Mouse (Mus musculus): ENCODE results near the gene Caps2. TPM values are rescaled to one million over a fixed set of nuclear protein-coding genes. Genes with fewer than 3 reads are reported as not detected.
A peak's percentile ranks its signal among the peaks of the same experiment; 100 is the strongest.
"Not testable (repeated sequence)": the region's sequence is repeated elsewhere in the genome, so short reads cannot be mapped to it uniquely, and the experiment has no call there.

Caps2 gene
- polyA plus RNA-seq, 1 experiment from 2014 or later, result 0.58 TPM

GRCm38 (mm10) chr10:112177027-112177426, 13.6 kb downstream of the Caps2 start:
- H3K4me2 ChIP-seq (ENCODE audit: low read length); H3K9me3 ChIP-seq (replicated peaks; ENCODE audit: control insufficient read depth, low read length); H3K27me3 ChIP-seq (replicated peaks; ENCODE audit: control insufficient read depth, insufficient read depth, low read length); H3K36me3 ChIP-seq (ENCODE audit: control insufficient read depth, insufficient read depth, low read length); H3K4me3 ChIP-seq (ENCODE audit: low read depth, low read length); H3K27ac ChIP-seq (ENCODE audit: low read depth, low read length); H3K9ac ChIP-seq (ENCODE audit: low read length); DNase-seq (ENCODE audit: low spot score); H3K4me1 ChIP-seq (ENCODE audit: control insufficient read depth, insufficient read depth, low read length): not testable (repeated sequence)
- WGBS, result 36% methylated on average over 13 of the region's 13 CpGs
- peak; percentile 65; the same call in 1 of the 2 replicates for ATAC-seq

GRCm38 (mm10) chr10:112193919-112194318, 30.5 kb downstream of the Caps2 start:
- not testable (repeated sequence) for DNase-seq (ENCODE audit: low spot score); H3K27me3 ChIP-seq (replicated peaks; ENCODE audit: control insufficient read depth, insufficient read depth, low read length); H3K27ac ChIP-seq (ENCODE audit: low read depth, low read length); H3K4me3 ChIP-seq (ENCODE audit: low read depth, low read length); H3K36me3 ChIP-seq (ENCODE audit: control insufficient read depth, insufficient read depth, low read length); H3K9ac ChIP-seq (ENCODE audit: low read length); H3K9me3 ChIP-seq (replicated peaks; ENCODE audit: control insufficient read depth, low read length); H3K4me2 ChIP-seq (ENCODE audit: low read length); H3K4me1 ChIP-seq (ENCODE audit: control insufficient read depth, insufficient read depth, low read length); ATAC-seq
- 98% methylated on average over 2 of the region's 2 CpGs for WGBS

- no peak overlapping the region for H3K27ac ChIP-seq (ENCODE audit: low read depth, low read length)
- DNase-seq (ENCODE audit: low spot score), result peak; percentile 87
- WGBS, result 55% methylated on average over 2 of the region's 2 CpGs
- H3K4me1 ChIP-seq (ENCODE audit: control insufficient read depth, insufficient read depth, low read length), result no peaks in the 10 kb centered on the region
- H3K9ac ChIP-seq (ENCODE audit: low read length), result no peak overlapping the region
- H3K27me3 ChIP-seq (replicated peaks; ENCODE audit: control insufficient read depth, insufficient read depth, low read length), result no peaks in the 10 kb centered on the region
- H3K9me3 ChIP-seq (replicated peaks; ENCODE audit: control insufficient read depth, low read length), result no peaks in the 10 kb centered on the region
- peak; percentile 89 for ATAC-seq
- no peaks in the 10 kb centered on the region for H3K36me3 ChIP-seq (ENCODE audit: control insufficient read depth, insufficient read depth, low read length)
- no peak overlapping the region for H3K4me2 ChIP-seq (ENCODE audit: low read length)
- no peak overlapping the region for H3K4me3 ChIP-seq (ENCODE audit: low read depth, low read length)
Observed at GRCm38 (mm10) chr10:112203463-112203862, 40.0 kb downstream of the Caps2 start.

- H3K4me3 ChIP-seq (ENCODE audit: low read depth, low read length), result no peak overlapping the region
- H3K4me2 ChIP-seq (ENCODE audit: low read length), result no peak overlapping the region
- no peaks in the 10 kb centered on the region for H3K4me1 ChIP-seq (ENCODE audit: control insufficient read depth, insufficient read depth, low read length)
- ATAC-seq, result no peak
- H3K27ac ChIP-seq (ENCODE audit: low read depth, low read length), result no peak overlapping the region
- DNase-seq (ENCODE audit: low spot score), result no peak
- no peaks in the 10 kb centered on the region for H3K27me3 ChIP-seq (replicated peaks; ENCODE audit: control insufficient read depth, insufficient read depth, low read length)
- WGBS, result 56% methylated on average over 1 of the region's 1 CpGs
- no peak overlapping the region for H3K9ac ChIP-seq (ENCODE audit: low read length)
- no peaks in the 10 kb centered on the region for H3K36me3 ChIP-seq (ENCODE audit: control insufficient read depth, insufficient read depth, low read length)
- no peaks in the 10 kb centered on the region for H3K9me3 ChIP-seq (replicated peaks; ENCODE audit: control insufficient read depth, low read length)
Observed at GRCm38 (mm10) chr10:112227073-112227472, 63.7 kb downstream of the Caps2 start.

GRCm38 (mm10) chr10:112229091-112229843, 65.8 kb downstream of the Caps2 start:
- H3K4me1 ChIP-seq (ENCODE audit: control insufficient read depth, insufficient read depth, low read length); DNase-seq (ENCODE audit: low spot score); H3K36me3 ChIP-seq (ENCODE audit: control insufficient read depth, insufficient read depth, low read length); H3K9ac ChIP-seq (ENCODE audit: low read length); H3K27ac ChIP-seq (ENCODE audit: low read depth, low read length); H3K4me2 ChIP-seq (ENCODE audit: low read length); H3K9me3 ChIP-seq (replicated peaks; ENCODE audit: control insufficient read depth, low read length); H3K27me3 ChIP-seq (replicated peaks; ENCODE audit: control insufficient read depth, insufficient read depth, low read length); ATAC-seq; H3K4me3 ChIP-seq (ENCODE audit: low read depth, low read length): not testable (repeated sequence)
- 34% methylated on average over 6 of the region's 6 CpGs for WGBS

- not testable (repeated sequence) for H3K4me2 ChIP-seq (ENCODE audit: low read length); H3K9ac ChIP-seq (ENCODE audit: low read length); H3K27me3 ChIP-seq (replicated peaks; ENCODE audit: control insufficient read depth, insufficient read depth, low read length); H3K9me3 ChIP-seq (replicated peaks; ENCODE audit: control insufficient read depth, low read length); H3K27ac ChIP-seq (ENCODE audit: low read depth, low read length); H3K4me1 ChIP-seq (ENCODE audit: control insufficient read depth, insufficient read depth, low read length); H3K4me3 ChIP-seq (ENCODE audit: low read depth, low read length); H3K36me3 ChIP-seq (ENCODE audit: control insufficient read depth, insufficient read depth, low read length)
- DNase-seq (ENCODE audit: low spot score) (peak; percentile 7), ATAC-seq (peak; percentile 62; the same call in 1 of the 2 replicates)
- 4% methylated on average over 1 of the region's 1 CpGs for WGBS
Observed at GRCm38 (mm10) chr10:112232733-112233132, 69.3 kb downstream of the Caps2 start.

- not testable (repeated sequence) for H3K4me1 ChIP-seq (ENCODE audit: control insufficient read depth, insufficient read depth, low read length); H3K4me3 ChIP-seq (ENCODE audit: low read depth, low read length); H3K27ac ChIP-seq (ENCODE audit: low read depth, low read length); H3K9me3 ChIP-seq (replicated peaks; ENCODE audit: control insufficient read depth, low read length); H3K27me3 ChIP-seq (replicated peaks; ENCODE audit: control insufficient read depth, insufficient read depth, low read length); H3K9ac ChIP-seq (ENCODE audit: low read length); H3K36me3 ChIP-seq (ENCODE audit: control insufficient read depth, insufficient read depth, low read length); H3K4me2 ChIP-seq (ENCODE audit: low read length)
- 57% methylated on average over 5 of the region's 5 CpGs for WGBS
- DNase-seq (ENCODE audit: low spot score) (peak; percentile 32), ATAC-seq (peak; percentile 63; the same call in 1 of the 2 replicates)
Observed at GRCm38 (mm10) chr10:112235396-112235940, 72.0 kb downstream of the Caps2 start.

- no peaks in the 10 kb centered on the region for H3K27me3 ChIP-seq (replicated peaks; ENCODE audit: control insufficient read depth, insufficient read depth, low read length)
- WGBS, result 90% methylated on average over 2 of the region's 2 CpGs
- no peak overlapping the region for H3K4me2 ChIP-seq (ENCODE audit: low read length)
- DNase-seq (ENCODE audit: low spot score) (no peak), ATAC-seq (no peak)
- no peak overlapping the region for H3K4me3 ChIP-seq (ENCODE audit: low read depth, low read length)
- H3K4me1 ChIP-seq (ENCODE audit: control insufficient read depth, insufficient read depth, low read length), result no peaks in the 10 kb centered on the region
- no peaks in the 10 kb centered on the region for H3K9me3 ChIP-seq (replicated peaks; ENCODE audit: control insufficient read depth, low read length)
- no peak overlapping the region for H3K9ac ChIP-seq (ENCODE audit: low read length)
- H3K27ac ChIP-seq (ENCODE audit: low read depth, low read length), result no peak overlapping the region
- no peaks in the 10 kb centered on the region for H3K36me3 ChIP-seq (ENCODE audit: control insufficient read depth, insufficient read depth, low read length)
Observed at GRCm38 (mm10) chr10:112248273-112248672, 84.9 kb downstream of the Caps2 start.

- H3K9ac ChIP-seq (ENCODE audit: low read length), result no peak overlapping the region
- H3K4me3 ChIP-seq (ENCODE audit: low read depth, low read length), result no peak overlapping the region
- no peaks in the 10 kb centered on the region for H3K4me1 ChIP-seq (ENCODE audit: control insufficient read depth, insufficient read depth, low read length)
- DNase-seq (ENCODE audit: low spot score) (no peak), ATAC-seq (no peak)
- H3K27me3 ChIP-seq (replicated peaks; ENCODE audit: control insufficient read depth, insufficient read depth, low read length), result no peaks in the 10 kb centered on the region
- H3K4me2 ChIP-seq (ENCODE audit: low read length), result no peak overlapping the region
- H3K36me3 ChIP-seq (ENCODE audit: control insufficient read depth, insufficient read depth, low read length), result no peaks in the 10 kb centered on the region
- no peak overlapping the region for H3K27ac ChIP-seq (ENCODE audit: low read depth, low read length)
- WGBS, result 84% methylated on average over 3 of the region's 3 CpGs
- H3K9me3 ChIP-seq (replicated peaks; ENCODE audit: control insufficient read depth, low read length), result no peaks in the 10 kb centered on the region
Observed at GRCm38 (mm10) chr10:112263467-112263866, 100.0 kb downstream of the Caps2 start.
